Mouse (Mus musculus) erythroblast, adult 5-6 weeks (primary cell): ENCODE results near the gene Rcn1. TPM values are rescaled to one million over a fixed set of nuclear protein-coding genes. Genes with fewer than 3 reads are reported as not detected.

Experiments
- ATAC-seq: replicated peaks from 2 replicates; pipeline ENCODE4 v1.8.0; 2016; ENCODE audit warnings: moderate number of reproducible peaks, mild to moderate bottlenecking, moderate TSS enrichment, inconsistent platforms; ENCODE audit not compliant: poor library complexity, low FRiP score, severe bottlenecking
- total RNA-seq, 2 experiments: library from RNA; stranded (forward) in 1 of 2; stranded (reverse) in 1 of 2; fragments of 150-400 nt in 1 of 2; fragments of 200-764, 138-1000 nt in 1 of 2; gene quantifications; 2 replicates each; pipeline versions ENCODE4 v1.2.3 to v1.2.4; 2015 to 2017; ENCODE audit warnings: low replicate concordance in 2 of 2

Rcn1 gene
- total RNA-seq (2015; ENCODE audit: low replicate concordance) (3.6 and 7.9 TPM in 2 replicates), total RNA-seq (2017; ENCODE audit: low replicate concordance) (8.0 and 9.1 TPM in 2 replicates)

GRCm38 (mm10) chr2:105399085-105399891 is at the start of gene Rcn1:
Gene Rcn1 (minus strand): TSS chr2:105399319.
- ATAC-seq: 0 out of 2 replicates have a peak, but pooled peaks have one; percentile 18

GRCm38 (mm10) chr2:105444072-105444471 is 45.0 kb upstream of the Rcn1 start:
- ATAC-seq: no peak

GRCm38 (mm10) chr2:105439022-105439421 is 39.9 kb upstream of the Rcn1 start:
- ATAC-seq: no peak

- ATAC-seq: no peak
Measured at GRCm38 (mm10) chr2:105438525-105438924, 39.4 kb upstream of the Rcn1 start.

GRCm38 (mm10) chr2:105432927-105433326 is 33.8 kb upstream of the Rcn1 start:
- no peak for ATAC-seq

- ATAC-seq: no peak
Measured at GRCm38 (mm10) chr2:105430373-105430772, 31.3 kb upstream of the Rcn1 start.

DNA sequence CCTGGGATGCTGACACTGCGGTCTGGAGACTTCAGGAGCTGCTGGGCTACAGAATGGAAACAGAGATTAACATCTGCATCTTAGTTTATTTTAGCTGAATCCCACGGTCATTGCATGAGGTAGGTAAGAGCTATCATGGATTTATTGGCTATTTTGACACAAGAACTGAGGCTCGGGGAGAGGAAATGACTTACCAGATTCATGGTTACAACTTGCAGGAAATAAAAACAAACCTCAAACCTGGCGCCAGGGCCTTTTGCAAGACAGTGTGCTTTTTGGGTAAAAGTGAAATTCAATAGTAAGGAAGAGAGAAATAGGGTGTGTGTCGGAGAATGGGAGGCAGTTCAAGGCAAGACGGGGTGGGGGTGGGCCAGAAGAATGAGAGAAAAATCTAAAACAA is 30.8 kb upstream of the Rcn1 start:
- ATAC-seq: no peak

GRCm38 (mm10) chr2:105428467-105428866 is 29.3 kb upstream of the Rcn1 start:
- no peak for ATAC-seq

GRCm38 (mm10) chr2:105428029-105428428 is 28.9 kb upstream of the Rcn1 start:
- ATAC-seq: no peak

- no peak for ATAC-seq
Measured at GRCm38 (mm10) chr2:105427447-105427846, 28.3 kb upstream of the Rcn1 start.

- ATAC-seq: no peak
Measured at GRCm38 (mm10) chr2:105418629-105419227, 19.6 kb upstream of the Rcn1 start.

GRCm38 (mm10) chr2:105417663-105418062 is 18.5 kb upstream of the Rcn1 start:
- ATAC-seq: no peak

DNA sequence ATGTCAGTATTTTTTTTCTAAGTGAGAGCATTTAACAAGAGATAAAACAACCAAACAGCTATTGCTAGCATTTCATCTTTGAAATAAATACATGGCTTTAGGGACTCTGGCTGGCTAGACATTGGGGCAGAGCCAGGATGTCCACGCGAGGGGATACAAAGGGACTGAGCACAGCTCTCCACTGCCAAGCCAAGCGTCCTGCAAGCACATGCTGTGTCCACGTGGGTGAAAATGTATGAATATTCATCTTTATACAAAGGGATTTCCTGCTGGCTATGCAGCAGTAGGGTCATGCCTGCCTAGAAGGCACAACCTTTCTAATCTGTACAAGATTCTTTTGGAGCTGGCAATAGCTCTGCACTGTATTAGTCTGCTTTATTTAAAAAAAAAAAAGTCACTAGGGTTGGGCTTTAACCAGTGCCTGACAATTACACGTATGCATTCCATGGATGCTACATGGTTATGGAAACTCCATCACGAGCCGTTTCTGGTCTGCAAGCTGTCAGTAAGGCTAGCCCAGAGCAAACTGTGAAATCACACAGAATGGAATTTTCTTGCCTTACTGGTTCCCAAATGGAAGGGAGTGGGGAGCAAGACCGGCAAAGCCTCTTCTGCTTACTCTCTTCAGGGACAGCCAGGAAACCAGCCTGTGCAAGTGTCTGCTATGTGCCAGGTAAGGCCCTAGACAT is 17.7 kb upstream of the Rcn1 start:
- ATAC-seq: no peak

DNA sequence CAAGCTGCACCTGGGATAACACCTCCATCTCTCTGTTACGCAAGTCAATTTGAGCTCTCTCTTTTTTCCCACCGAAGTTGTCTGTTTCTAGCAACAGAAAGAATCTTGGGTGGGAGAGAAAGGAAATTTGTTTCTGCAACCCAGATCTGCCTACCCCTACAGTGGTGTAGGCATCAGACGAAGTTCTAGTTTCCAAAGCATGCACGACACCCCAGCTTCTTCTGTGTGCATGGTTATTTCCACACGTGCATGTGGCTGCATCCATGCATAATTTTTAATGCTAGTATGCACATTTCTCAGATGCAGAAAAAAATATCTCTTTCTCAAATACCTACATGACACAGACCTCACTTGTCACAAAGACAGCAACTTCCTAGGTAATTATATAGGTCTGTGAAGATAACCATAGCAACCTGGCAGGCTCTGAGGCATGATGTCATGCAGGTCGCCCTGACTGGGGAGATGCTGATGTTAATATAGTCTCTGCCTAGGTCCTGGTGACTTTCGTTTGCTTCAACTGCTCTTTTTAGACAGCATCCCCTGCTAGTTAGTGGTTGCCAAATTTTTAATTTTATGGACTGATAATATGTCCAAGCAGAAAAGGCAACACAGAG is 17.0 kb upstream of the Rcn1 start:
- ATAC-seq: no peak

- no peak for ATAC-seq
Measured at GRCm38 (mm10) chr2:105414309-105414708, 15.2 kb upstream of the Rcn1 start.

DNA sequence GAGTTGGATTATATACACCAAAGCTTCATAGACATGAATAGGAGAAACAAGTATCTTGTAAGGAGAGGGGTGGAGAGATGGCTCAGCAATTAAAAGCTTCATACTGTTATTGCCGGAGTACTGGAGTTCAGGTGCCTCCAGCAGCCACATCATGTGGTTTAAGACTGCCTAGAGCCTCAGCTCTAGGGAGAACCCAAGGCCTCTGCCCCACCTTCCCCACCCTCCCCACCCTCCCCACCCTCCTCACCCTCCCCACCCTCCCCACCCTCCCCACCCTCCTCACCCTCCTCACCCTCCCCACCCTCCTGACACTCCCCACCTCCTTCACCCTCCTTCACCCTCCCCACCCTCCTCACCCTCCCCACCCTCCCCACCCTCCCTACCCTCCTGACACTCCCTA is 10.1 kb upstream of the Rcn1 start:
- ATAC-seq: no peak

GRCm38 (mm10) chr2:105408511-105408910 is 9.4 kb upstream of the Rcn1 start:
- ATAC-seq: no peak

DNA sequence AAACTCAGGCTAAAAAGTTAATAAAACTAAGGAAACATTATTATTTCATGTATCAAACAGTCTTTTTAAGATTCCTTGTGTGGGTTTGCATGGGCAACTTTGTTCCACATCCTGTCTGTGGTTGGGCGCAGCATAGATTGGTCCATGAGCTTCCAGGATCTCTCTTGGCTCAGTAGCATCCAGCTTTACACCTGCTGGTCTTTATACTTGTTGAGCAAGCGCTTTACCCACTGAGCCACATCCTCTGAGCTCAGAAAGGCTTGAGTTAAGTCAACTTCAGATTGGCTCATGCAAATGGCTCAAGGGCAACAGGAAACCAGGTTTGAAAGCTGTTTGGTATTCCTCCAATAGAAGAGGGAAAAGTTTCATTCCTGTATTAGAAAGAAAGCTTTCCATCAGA is 3.1 kb upstream of the Rcn1 start:
- no peak for ATAC-seq

DNA sequence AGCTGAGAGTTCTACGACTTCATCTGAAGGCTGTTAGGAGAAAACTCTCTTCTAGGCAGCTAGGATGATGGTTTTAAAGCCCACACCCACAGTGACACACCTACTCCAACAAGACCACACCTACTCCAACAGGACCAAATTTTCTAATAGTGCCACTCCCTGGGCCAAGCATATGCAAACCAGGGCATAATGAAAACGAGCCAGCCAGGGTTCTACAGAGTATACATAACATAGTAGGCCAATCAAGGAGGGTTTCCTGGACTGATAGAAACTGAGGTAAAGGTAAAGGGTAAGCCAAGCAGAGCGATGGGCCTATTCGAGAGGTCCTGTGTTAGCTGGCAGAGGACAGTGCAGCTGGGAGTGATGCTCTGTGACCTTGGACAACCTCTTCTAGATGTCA is 1.4 kb upstream of the Rcn1 start:
- ATAC-seq: no peak

GRCm38 (mm10) chr2:105398636-105399084 is 459 bp downstream of the Rcn1 start:
- no peak for ATAC-seq
